Mouse (Mus musculus) cerebellum, adult 8-10 months (tissue): Measurements from ENCODE around the gene Atp8a2.
"Not testable (repeated sequence)": the region's sequence is repeated elsewhere in the genome, so short reads cannot be mapped to it uniquely, and the experiment has no call there.

Experiments used
- DNase-seq: peaks from one replicate; pipeline ENCODE4 v3.0.0; 2022

Gene Atp8a2

DNA sequence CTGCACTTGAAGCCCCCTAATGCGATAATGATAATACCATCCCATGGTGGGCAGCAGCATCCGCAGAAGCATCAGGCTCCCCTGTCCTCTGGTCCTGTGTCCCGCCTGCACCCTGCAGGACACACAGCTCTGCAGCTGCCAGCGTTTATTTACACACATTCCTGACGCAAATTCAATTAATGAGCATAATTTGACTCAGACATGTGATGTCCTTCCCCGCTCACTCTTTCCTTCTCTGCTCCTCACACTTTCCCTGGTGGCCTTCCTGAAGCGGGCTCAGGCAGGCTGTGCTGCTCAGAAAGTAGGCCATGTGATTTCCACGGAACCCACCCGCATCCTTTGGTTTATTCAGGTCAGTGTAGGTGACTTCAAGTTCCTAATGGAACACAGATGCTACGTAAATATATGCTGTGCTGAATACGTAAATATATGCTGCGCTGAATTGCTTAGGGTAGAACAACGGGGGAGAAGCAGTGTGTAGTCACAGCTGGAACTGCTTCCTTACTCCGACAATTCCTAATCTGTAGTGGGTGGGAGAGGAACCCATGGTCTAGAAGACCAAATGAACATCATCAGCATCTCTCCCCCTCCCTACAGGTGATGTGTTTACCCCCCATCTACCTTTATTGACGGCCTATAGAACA lies 437.7 kb downstream of the Atp8a2 start:
- no peak for DNase-seq

DNA sequence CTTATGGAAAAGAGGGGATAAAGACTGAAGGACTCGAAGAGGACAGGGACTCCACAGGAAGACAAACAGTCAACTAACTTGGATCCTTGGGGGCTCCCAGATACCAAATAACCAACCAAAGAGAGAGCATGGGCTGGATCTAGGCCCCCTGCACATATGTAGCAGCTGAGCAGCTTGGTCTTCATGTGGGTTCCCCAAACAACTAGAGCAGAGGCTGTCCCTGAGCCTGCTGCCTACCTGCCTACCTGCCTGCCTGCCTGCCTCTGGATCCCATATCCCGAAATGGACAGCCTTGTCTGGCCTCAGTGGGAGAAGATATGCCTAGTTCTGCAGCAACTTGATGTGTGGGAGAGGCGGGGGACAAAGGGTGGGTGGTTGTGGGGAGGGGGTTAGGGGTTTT lies 444.6 kb downstream of the Atp8a2 start:
- no peak for DNase-seq

DNA sequence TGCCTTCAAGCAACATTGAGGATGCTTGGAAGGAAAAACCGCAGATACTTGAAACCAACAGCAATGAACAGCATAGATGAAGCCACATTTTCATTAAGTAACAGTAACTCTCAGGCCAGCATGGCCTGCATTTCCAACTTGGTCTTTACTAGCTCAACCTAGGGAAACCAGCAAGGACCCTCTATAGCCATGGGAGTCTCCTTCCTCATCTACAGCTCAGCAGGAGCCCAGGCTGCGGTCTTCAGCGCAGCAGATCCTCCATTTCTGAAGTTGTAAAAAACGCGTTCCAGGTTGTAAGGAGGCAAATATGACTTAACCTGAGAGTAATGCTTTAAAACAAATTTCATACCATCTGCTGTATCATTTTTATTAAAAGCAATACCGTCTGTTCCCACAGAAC lies 447.0 kb downstream of the Atp8a2 start:
- no peak for DNase-seq

DNA sequence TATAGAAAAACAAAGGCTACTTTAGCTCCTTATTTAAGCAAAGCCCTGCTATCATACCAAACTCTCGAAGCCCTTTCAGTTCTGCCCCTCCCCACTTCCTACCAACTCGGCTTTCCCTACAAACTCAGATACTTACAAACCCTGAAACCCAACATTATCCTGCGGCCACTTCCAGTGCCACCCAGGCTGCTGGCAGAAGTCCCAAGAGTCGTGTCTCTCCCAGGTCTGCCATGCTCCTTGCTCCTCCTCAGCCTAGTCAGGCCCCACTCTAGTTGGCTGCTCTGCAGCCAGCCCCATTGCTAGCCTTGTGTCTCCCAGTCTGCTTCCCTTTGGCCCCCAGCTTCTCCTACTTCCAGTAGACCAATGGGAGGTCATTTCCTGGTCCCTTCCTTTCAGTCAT lies 451.3 kb downstream of the Atp8a2 start:
- DNase-seq = no peak

DNA sequence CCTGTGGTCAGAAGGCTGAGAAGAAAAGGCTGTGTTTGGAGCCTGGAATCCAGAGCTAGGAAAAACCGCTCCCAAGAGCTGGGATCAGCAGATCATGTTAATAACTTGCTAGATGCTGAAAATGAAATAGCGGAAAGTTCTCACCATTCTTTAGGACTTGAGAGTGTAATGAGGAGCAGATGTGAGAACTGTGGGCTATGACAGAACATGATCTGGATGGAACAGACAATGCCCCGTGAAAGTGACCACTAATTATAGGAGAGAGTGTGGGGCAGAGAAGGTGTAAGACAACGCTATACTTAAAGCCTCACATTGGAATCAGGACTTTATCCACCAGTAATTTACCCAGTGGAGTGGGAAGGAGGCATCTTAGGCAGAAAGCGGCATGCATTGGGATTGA lies 455.2 kb downstream of the Atp8a2 start:
- no peak for DNase-seq

GRCm38 (mm10) chr14:59739446-59739845 lies 457.5 kb downstream of the Atp8a2 start:
- DNase-seq = no peak

DNA sequence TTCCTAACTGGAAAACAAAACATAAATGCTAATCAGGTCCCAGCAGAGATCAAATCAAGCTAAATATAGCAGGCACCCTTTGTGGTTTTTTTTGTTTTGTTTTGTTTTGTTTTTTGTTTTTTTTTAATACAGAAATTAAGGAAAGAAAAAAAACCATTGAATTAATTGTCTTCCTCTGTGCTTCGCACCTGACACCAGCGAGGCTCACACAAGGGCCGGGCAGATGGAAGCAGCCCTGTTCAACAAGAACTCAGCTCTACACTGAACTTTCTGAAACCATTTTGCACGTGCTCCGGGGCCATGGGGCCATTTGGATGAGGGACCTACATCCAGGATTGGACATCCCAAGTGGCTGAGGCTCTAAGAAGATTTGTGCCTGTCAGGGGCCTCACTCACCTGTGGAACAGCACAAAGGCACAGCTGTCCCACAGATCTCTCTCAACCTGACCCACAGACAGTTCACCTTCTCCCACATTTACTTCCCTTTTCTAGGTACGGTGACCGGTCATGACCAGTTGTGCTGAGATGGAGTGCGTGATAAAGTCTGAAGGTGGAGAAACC lies 459.2 kb downstream of the Atp8a2 start:
- no peak for DNase-seq

- DNase-seq = no peak
Observed at GRCm38 (mm10) chr14:59736861-59737700, 459.9 kb downstream of the Atp8a2 start.

- no peak for DNase-seq
Observed at GRCm38 (mm10) chr14:59730043-59730390, 467.0 kb downstream of the Atp8a2 start.

- no peak for DNase-seq
Observed at GRCm38 (mm10) chr14:59729298-59730042, 467.5 kb downstream of the Atp8a2 start.

- DNase-seq = no peak
Observed at GRCm38 (mm10) chr14:59727016-59727415, 470.0 kb downstream of the Atp8a2 start.

- DNase-seq = no peak
Observed at GRCm38 (mm10) chr14:59723163-59723562, 473.8 kb downstream of the Atp8a2 start.

GRCm38 (mm10) chr14:59721957-59722356 lies 475.0 kb downstream of the Atp8a2 start:
- DNase-seq = peak; percentile 10

DNA sequence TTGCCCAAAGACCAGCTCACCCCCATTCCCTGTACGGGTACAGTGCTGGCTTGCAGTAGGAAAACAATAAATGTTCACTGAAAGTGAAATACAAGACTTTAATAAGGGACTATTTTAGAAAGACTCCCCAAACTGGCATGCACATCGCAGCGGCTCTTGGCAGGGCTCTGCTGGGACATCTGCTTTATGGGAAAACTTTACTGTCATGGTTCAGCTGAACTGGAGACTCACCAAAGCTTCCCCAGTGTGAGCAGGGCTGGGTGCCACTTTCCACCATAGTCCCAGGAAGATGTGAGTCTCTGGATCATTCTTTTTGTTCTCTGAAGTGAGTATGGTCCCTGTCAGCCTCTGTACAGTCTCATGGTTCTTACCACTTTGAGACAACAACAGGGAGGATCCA lies 475.6 kb downstream of the Atp8a2 start:
- DNase-seq = peak; percentile 12

GRCm38 (mm10) chr14:59720386-59720785 lies 476.6 kb downstream of the Atp8a2 start:
- DNase-seq = no peak

- not testable (repeated sequence) for DNase-seq
Observed at GRCm38 (mm10) chr14:59716443-59717085, 480.4 kb downstream of the Atp8a2 start.

- no peak for DNase-seq
Observed at GRCm38 (mm10) chr14:59715695-59716442, 481.1 kb downstream of the Atp8a2 start.

- no peak for DNase-seq
Observed at GRCm38 (mm10) chr14:59709505-59710335, 487.3 kb downstream of the Atp8a2 start.

GRCm38 (mm10) chr14:59708009-59708408 lies 489.0 kb downstream of the Atp8a2 start:
- DNase-seq = no peak

DNA sequence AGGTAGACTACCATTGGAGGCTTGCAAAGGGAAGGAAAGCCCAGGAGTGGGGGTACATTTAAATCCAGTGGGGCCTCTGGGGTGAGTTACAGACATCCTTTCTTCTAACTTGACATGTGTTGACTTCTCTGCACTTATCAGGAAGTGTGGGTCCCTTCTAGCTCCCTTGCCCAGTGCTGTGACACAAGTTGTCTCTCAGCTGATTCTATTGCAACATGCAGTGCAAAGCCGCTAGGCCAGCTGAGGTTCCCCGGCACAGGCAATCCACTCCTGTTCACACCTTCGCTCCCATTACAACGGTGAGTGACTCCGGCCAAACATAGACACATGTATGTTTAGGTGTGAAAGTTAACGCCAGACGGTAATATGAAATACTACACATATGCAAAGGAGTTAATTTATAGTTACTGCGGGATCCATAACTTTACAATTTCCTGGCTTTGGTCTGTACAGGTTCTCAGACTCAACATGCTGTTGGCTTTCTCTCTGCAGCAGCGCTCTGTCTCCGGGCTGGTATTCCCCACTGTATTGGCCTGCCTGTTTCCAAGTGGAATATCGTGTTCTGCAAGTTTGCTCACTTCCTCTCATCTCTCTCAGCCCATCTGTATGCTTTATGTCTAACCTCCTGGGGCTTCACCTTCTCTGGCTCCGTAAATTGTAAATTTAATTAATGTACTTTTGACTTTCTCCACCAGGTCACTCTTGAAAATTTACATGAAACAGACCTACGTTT lies 491.5 kb downstream of the Atp8a2 start:
- no peak for DNase-seq

DNA sequence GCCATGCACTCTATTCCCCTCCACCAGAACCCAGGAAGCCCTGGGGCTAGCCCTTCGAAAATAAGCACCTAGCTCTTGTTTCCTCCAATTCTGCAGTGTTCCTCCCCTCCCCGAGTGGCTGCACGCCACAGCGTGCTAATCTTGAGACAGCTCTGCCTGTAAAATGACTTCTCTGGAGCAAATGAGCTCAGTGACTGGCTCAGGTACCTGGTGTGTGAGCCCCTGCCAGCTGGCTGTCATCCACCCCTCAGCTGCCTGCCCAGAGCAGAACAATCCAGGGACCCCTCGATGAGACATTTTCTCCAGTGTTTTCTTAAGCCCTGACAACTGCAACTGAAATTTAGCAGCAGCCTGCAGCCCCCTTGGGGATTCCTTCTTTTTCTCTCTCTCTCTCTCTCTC lies 495.5 kb downstream of the Atp8a2 start:
- DNase-seq = peak; percentile 18
